Mouse (Mus musculus): ENCODE data around the gene Bcan. TPM values are rescaled to one million over a fixed set of nuclear protein-coding genes. Genes with fewer than 3 reads are reported as not detected.

The Bcan gene
- polyA plus RNA-seq, 1 experiment: 1.1 TPM

DNA sequence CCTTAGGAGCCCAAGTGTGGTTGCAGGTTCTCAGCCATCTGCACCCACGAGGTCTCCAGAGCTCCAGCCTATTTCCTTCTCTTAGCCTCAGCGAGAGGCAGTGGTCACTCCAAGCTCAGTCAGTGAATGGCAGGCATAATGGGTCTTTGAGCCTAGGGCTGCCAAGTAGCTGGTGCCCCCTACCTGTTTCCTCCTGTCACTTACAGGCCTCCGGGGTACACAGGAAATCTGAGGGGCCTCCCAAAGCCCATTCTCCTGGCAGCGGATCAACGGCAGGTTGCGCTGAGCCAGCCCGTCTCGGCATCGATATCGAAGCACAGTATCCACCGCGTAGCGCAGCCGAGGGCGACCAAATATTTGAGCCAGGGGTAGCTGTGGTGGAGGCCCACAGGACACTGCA is 12.0 kb downstream of the Bcan start:
- TF ChIP-seq CTCF (IDR thresholded peaks at IDR 0.05; ENCODE audit: low read depth, low read length): peak; percentile 9
- TF ChIP-seq POLR2A (IDR thresholded peaks at IDR 0.05; ENCODE audit: insufficient read depth, low read length): no peak
- no peak for TF ChIP-seq EP300 (IDR thresholded peaks at IDR 0.05; ENCODE audit: insufficient read depth, low read depth, low read length)
- H3K9ac ChIP-seq (ENCODE audit: low read depth, poor library complexity, severe bottlenecking): peak overlapping the region; percentile 12
- no peaks in the 10 kb centered on the region for H3K27me3 ChIP-seq (ENCODE audit: control insufficient read depth, insufficient read depth, low read length, poor library complexity, severe bottlenecking)
- no peak overlapping the region for H3K27ac ChIP-seq (ENCODE audit: insufficient read depth, low read length)
- H3K4me1 ChIP-seq (ENCODE audit: control insufficient read depth, insufficient read depth, low read length): peaks cover 4% of the 10 kb centered on the region
- H3K4me3 ChIP-seq (ENCODE audit: low read depth, low read length): peak overlapping the region; percentile 45
- no peaks in the 10 kb centered on the region for H3K36me3 ChIP-seq (ENCODE audit: control insufficient read depth, insufficient read depth, low read length, poor library complexity, severe bottlenecking)
- no peaks in the 10 kb centered on the region for H3K9me3 ChIP-seq (replicated peaks; ENCODE audit: control insufficient read depth, insufficient read depth, low read length, poor library complexity, severe bottlenecking)

DNA sequence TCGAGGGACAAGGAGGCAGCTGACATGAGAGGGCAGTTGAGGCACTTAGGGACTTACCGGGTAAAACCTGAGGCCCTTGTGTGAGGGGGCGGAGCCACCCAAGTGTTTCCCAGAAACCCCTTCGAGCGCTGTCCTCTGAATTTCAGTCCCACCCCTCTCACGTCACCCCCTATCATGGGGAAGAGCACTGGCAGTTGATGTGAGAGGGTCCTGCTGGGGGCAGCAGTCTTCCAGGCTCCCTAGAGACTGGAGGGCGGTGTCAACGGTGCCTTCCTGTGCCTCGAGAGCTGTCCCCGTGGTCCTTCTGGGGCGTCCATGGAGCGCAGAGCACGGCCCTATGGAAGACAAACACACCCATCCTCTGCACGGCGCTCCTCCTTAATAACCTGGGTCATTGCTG is 12.4 kb downstream of the Bcan start:
- Histone ChIP-seq H3K27me3 (ENCODE audit: control insufficient read depth, insufficient read depth, low read length, poor library complexity, severe bottlenecking) (no peaks in the 10 kb centered on the region), H3K36me3 (ENCODE audit: control insufficient read depth, insufficient read depth, low read length, poor library complexity, severe bottlenecking) (no peaks in the 10 kb centered on the region), H3K27ac (ENCODE audit: insufficient read depth, low read length) (no peak overlapping the region), H3K9ac (ENCODE audit: low read depth, poor library complexity, severe bottlenecking) (peak overlapping the region; percentile 12), H3K4me1 (ENCODE audit: control insufficient read depth, insufficient read depth, low read length) (peaks cover 4% of the 10 kb centered on the region), H3K4me3 (ENCODE audit: low read depth, low read length) (peak overlapping the region; percentile 45), H3K9me3 (replicated peaks; ENCODE audit: control insufficient read depth, insufficient read depth, low read length, poor library complexity, severe bottlenecking) (no peaks in the 10 kb centered on the region)
- TF ChIP-seq CTCF (IDR thresholded peaks at IDR 0.05; ENCODE audit: low read depth, low read length) (peak; percentile 28), EP300 (IDR thresholded peaks at IDR 0.05; ENCODE audit: insufficient read depth, low read depth, low read length) (0 out of 2 replicates have a peak, but pooled peaks have one; percentile 12), POLR2A (IDR thresholded peaks at IDR 0.05; ENCODE audit: insufficient read depth, low read length) (peak; percentile 58)

GRCm38 (mm10) chr3:87986868-87987267 is 13.2 kb downstream of the Bcan start:
- Histone ChIP-seq H3K4me1 (ENCODE audit: control insufficient read depth, insufficient read depth, low read length) (peaks cover 5% of the 10 kb centered on the region), H3K36me3 (ENCODE audit: control insufficient read depth, insufficient read depth, low read length, poor library complexity, severe bottlenecking) (no peaks in the 10 kb centered on the region), H3K27me3 (ENCODE audit: control insufficient read depth, insufficient read depth, low read length, poor library complexity, severe bottlenecking) (no peaks in the 10 kb centered on the region), H3K9me3 (replicated peaks; ENCODE audit: control insufficient read depth, insufficient read depth, low read length, poor library complexity, severe bottlenecking) (no peaks in the 10 kb centered on the region), H3K4me3 (ENCODE audit: low read depth, low read length) (peak overlapping the region; percentile 34), H3K9ac (ENCODE audit: low read depth, poor library complexity, severe bottlenecking) (0 out of 2 replicates have a peak overlapping the region, but pooled peaks have one; percentile 12), H3K27ac (ENCODE audit: insufficient read depth, low read length) (no peak overlapping the region)
- TF ChIP-seq CTCF (IDR thresholded peaks at IDR 0.05; ENCODE audit: low read depth, low read length) (peak; percentile 99), POLR2A (IDR thresholded peaks at IDR 0.05; ENCODE audit: insufficient read depth, low read length) (no peak), EP300 (IDR thresholded peaks at IDR 0.05; ENCODE audit: insufficient read depth, low read depth, low read length) (peak; percentile 80; the same call in 1 of the 2 replicates)

DNA sequence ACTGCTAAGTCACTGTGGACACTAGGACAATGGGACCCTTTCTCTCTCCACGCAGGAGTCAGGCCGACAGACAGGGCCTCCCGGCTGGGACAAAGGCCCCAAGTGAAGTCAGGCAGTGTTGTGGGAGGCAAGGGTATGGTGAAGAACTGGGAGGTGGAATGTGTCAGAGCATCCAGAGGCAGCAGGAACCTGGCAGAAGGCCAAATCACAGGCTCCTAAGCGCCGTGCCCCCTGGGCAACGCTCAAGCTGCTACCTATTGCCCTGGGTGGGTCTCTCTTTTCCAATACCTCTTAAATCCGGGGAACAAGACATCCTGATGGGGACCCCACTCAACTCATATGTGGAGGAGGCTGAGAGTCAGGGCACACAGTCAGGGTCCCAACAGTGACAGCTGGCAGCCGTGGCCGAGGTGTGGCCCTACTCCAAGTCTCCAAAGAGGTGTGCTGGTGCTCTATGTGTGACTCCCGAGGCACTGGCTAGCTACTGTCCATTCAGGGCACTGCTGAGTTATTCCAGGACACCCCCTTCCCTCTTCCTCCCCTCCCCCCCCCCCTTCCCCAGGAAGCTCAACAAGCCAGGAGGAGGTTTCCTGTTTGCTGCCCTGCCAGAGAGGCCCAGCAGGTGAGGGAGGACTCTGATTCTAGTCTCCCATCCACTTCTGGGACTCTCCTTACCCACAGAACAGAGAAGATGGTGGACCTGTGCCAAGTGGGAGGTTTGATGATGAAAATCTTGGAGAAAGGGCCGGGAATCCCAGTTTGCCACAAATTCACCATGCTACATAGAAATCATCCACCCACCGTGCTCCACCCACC is 14.3 kb downstream of the Bcan start:
- Histone ChIP-seq H3K36me3 (ENCODE audit: control insufficient read depth, insufficient read depth, low read length, poor library complexity, severe bottlenecking) (no peaks in the 10 kb centered on the region), H3K4me3 (ENCODE audit: low read depth, low read length) (no peak overlapping the region), H3K27me3 (ENCODE audit: control insufficient read depth, insufficient read depth, low read length, poor library complexity, severe bottlenecking) (no peaks in the 10 kb centered on the region), H3K9me3 (replicated peaks; ENCODE audit: control insufficient read depth, insufficient read depth, low read length, poor library complexity, severe bottlenecking) (no peaks in the 10 kb centered on the region), H3K27ac (ENCODE audit: insufficient read depth, low read length) (no peak overlapping the region), H3K4me1 (ENCODE audit: control insufficient read depth, insufficient read depth, low read length) (peaks cover 5% of the 10 kb centered on the region), H3K9ac (ENCODE audit: low read depth, poor library complexity, severe bottlenecking) (no peak overlapping the region)
- TF ChIP-seq EP300 (IDR thresholded peaks at IDR 0.05; ENCODE audit: insufficient read depth, low read depth, low read length) (no peak), POLR2A (IDR thresholded peaks at IDR 0.05; ENCODE audit: insufficient read depth, low read length) (no peak), CTCF (IDR thresholded peaks at IDR 0.05; ENCODE audit: low read depth, low read length) (no peak)

DNA sequence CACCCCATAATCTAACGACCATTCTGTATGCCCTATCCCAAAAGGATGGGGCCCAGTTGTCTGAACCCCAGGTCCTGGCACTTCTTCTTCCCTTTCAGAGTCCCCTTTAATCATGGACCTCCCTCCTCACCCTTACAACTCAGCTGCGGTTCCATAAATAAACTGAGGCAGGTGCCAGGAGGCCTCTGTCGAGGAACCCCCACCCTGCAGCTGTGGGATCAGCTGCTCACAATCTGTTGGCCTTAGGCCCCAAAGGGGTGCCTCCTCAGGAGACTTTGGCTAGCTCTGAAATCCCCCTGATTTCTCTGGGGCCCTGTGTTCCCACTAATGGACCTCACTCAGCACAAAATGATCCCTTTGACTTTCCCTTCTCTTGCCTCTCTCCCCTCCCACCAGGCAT is 15.9 kb downstream of the Bcan start:
- H3K27ac ChIP-seq (ENCODE audit: insufficient read depth, low read length): no peak overlapping the region
- H3K27me3 ChIP-seq (ENCODE audit: control insufficient read depth, insufficient read depth, low read length, poor library complexity, severe bottlenecking): no peaks in the 10 kb centered on the region
- H3K9me3 ChIP-seq (replicated peaks; ENCODE audit: control insufficient read depth, insufficient read depth, low read length, poor library complexity, severe bottlenecking): no peaks in the 10 kb centered on the region
- peaks cover 3% of the 10 kb centered on the region for H3K4me1 ChIP-seq (ENCODE audit: control insufficient read depth, insufficient read depth, low read length)
- H3K9ac ChIP-seq (ENCODE audit: low read depth, poor library complexity, severe bottlenecking): no peak overlapping the region
- TF ChIP-seq POLR2A (IDR thresholded peaks at IDR 0.05; ENCODE audit: insufficient read depth, low read length) (no peak), CTCF (IDR thresholded peaks at IDR 0.05; ENCODE audit: low read depth, low read length) (no peak), EP300 (IDR thresholded peaks at IDR 0.05; ENCODE audit: insufficient read depth, low read depth, low read length) (no peak)
- no peak overlapping the region for H3K4me3 ChIP-seq (ENCODE audit: low read depth, low read length)
- H3K36me3 ChIP-seq (ENCODE audit: control insufficient read depth, insufficient read depth, low read length, poor library complexity, severe bottlenecking): no peaks in the 10 kb centered on the region

DNA sequence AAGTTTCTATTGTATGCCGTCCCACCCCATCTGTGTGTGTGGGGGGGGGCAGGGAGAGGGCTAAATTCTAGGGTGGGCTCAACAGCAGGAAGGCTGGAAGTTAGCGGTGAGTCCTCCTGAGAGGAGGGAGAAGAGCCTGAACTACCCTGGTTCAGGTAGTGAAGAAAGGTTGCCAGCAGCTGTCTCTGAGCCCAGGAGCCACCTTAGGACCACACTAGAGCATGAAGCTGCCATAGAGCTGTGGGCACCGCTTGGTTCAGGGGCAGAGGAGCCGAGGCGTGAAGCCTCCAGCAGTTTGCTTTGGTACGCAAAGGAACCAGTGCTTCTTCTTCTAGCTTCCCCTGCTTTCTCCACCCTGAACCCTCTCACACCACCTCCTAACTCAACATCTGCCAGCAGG is 16.4 kb downstream of the Bcan start:
- no peak for TF ChIP-seq CTCF (IDR thresholded peaks at IDR 0.05; ENCODE audit: low read depth, low read length)
- TF ChIP-seq POLR2A (IDR thresholded peaks at IDR 0.05; ENCODE audit: insufficient read depth, low read length): no peak
- no peak for TF ChIP-seq EP300 (IDR thresholded peaks at IDR 0.05; ENCODE audit: insufficient read depth, low read depth, low read length)
- no peaks in the 10 kb centered on the region for H3K27me3 ChIP-seq (ENCODE audit: control insufficient read depth, insufficient read depth, low read length, poor library complexity, severe bottlenecking)
- no peak overlapping the region for H3K27ac ChIP-seq (ENCODE audit: insufficient read depth, low read length)
- no peak overlapping the region for H3K9ac ChIP-seq (ENCODE audit: low read depth, poor library complexity, severe bottlenecking)
- H3K4me3 ChIP-seq (ENCODE audit: low read depth, low read length): no peak overlapping the region
- H3K4me1 ChIP-seq (ENCODE audit: control insufficient read depth, insufficient read depth, low read length): peaks cover 3% of the 10 kb centered on the region
- no peaks in the 10 kb centered on the region for H3K36me3 ChIP-seq (ENCODE audit: control insufficient read depth, insufficient read depth, low read length, poor library complexity, severe bottlenecking)
- no peaks in the 10 kb centered on the region for H3K9me3 ChIP-seq (replicated peaks; ENCODE audit: control insufficient read depth, insufficient read depth, low read length, poor library complexity, severe bottlenecking)
